Mouse (Mus musculus): ENCODE data around the gene Rpgrip1l. TPM values are rescaled to one million over a fixed set of nuclear protein-coding genes. Genes with fewer than 3 reads are reported as not detected.

The Rpgrip1l gene
- polyA plus RNA-seq, 1 experiment from 2014 or later, result 9.3 TPM

DNA sequence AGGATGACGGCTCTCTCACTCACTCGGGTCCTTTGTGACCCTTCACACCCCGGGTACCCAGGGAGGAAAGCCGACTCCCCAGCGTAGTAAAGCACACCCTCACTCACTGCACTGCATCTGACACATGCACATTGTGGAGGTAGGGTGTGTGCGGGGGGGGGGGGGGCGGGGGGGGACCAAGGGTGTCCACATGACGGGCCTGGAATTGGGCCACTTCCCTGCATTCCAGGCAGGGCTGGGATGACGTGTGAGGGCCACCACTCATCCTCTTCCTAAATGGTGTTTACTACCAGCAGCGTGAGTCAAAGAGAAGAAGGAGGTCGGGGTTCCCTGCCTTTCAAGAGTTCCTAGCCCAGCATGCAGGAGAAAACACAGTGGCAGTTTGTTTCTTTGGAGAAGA, 124.9 kb downstream of the Rpgrip1l start:
- no peak overlapping the region for H3K27ac ChIP-seq
- H3K27me3 ChIP-seq (replicated peaks), result peaks cover 5% of the 10 kb centered on the region
- H3K9ac ChIP-seq, result no peak overlapping the region
- no peak overlapping the region for H3K4me3 ChIP-seq (replicated peaks)
- H3K9me3 ChIP-seq, result no peaks in the 10 kb centered on the region
- 57% methylated on average over 11 of the region's 11 CpGs for WGBS
- no peaks in the 10 kb centered on the region for H3K36me3 ChIP-seq
- H3K4me2 ChIP-seq (replicated peaks), result no peak overlapping the region
- no peak for ATAC-seq
- H3K4me1 ChIP-seq (replicated peaks), result peaks cover 4% of the 10 kb centered on the region; the same call in 1 of the 2 replicates

- Histone ChIP-seq H3K36me3 (no peaks in the 10 kb centered on the region), H3K27me3 (replicated peaks) (peaks cover 5% of the 10 kb centered on the region), H3K4me1 (replicated peaks) (peaks cover 4% of the 10 kb centered on the region; the same call in 1 of the 2 replicates), H3K9me3 (no peaks in the 10 kb centered on the region), H3K27ac (no peak overlapping the region), H3K4me2 (replicated peaks) (no peak overlapping the region), H3K9ac (no peak overlapping the region), H3K4me3 (replicated peaks) (no peak overlapping the region)
- ATAC-seq, result no peak
- 77% methylated on average over 12 of the region's 12 CpGs for WGBS
Observed at GRCm38 (mm10) chr8:91186372-91186771, 126.7 kb downstream of the Rpgrip1l start.

- Histone ChIP-seq H3K9me3 (no peaks in the 10 kb centered on the region), H3K27me3 (replicated peaks) (no peaks in the 10 kb centered on the region), H3K9ac (no peak overlapping the region), H3K4me2 (replicated peaks) (no peak overlapping the region), H3K4me3 (replicated peaks) (no peak overlapping the region), H3K4me1 (replicated peaks) (no peaks in the 10 kb centered on the region; the same call in 1 of the 2 replicates), H3K36me3 (no peaks in the 10 kb centered on the region), H3K27ac (no peak overlapping the region)
- no peak for ATAC-seq
- 29% methylated on average over 1 of the region's 1 CpGs for WGBS
Observed at GRCm38 (mm10) chr8:91177708-91178107, 135.4 kb downstream of the Rpgrip1l start.

DNA sequence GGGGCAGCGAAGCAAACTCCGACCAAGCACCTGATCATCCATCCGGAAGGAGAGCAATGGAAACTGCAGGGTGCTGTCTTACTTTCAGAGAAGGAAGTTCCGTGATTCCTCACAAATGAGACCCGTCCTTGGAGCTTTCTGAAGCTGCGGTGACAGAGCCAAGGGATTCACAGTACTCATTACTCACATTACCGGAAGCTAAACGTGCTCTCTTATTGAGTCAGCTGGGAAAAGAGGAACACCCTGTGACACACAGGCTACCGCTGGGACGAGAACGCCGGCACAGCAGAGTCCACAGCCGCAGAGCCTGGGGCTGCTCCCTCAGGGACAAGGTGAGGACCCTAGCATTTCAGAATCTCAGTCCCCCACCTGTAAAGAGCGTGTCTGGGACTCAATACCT, 136.9 kb downstream of the Rpgrip1l start:
- WGBS, result 71% methylated on average over 14 of the region's 14 CpGs

GRCm38 (mm10) chr8:91171605-91172004, 141.5 kb downstream of the Rpgrip1l start:
- WGBS, result 49% methylated on average over 13 of the region's 13 CpGs
- Histone ChIP-seq H3K27me3 (replicated peaks) (no peaks in the 10 kb centered on the region), H3K27ac (no peak overlapping the region), H3K36me3 (no peaks in the 10 kb centered on the region), H3K9ac (no peak overlapping the region), H3K4me3 (replicated peaks) (no peak overlapping the region), H3K9me3 (no peaks in the 10 kb centered on the region), H3K4me1 (replicated peaks) (no peaks in the 10 kb centered on the region; the same call in 1 of the 2 replicates), H3K4me2 (replicated peaks) (no peak overlapping the region)
- ATAC-seq, result no peak

More for the DNA sequence above, 136.9 kb downstream of the Rpgrip1l start:
- Histone ChIP-seq H3K27ac (no peak overlapping the region), H3K9me3 (no peaks in the 10 kb centered on the region), H3K4me2 (replicated peaks) (no peak overlapping the region), H3K4me3 (replicated peaks) (no peak overlapping the region), H3K9ac (no peak overlapping the region), H3K36me3 (no peaks in the 10 kb centered on the region), H3K27me3 (replicated peaks) (no peaks in the 10 kb centered on the region), H3K4me1 (replicated peaks) (no peaks in the 10 kb centered on the region; the same call in 1 of the 2 replicates)
- ATAC-seq, result no peak

- Histone ChIP-seq H3K27me3 (replicated peaks) (no peaks in the 10 kb centered on the region), H3K27ac (no peak overlapping the region), H3K9ac (no peak overlapping the region), H3K4me3 (replicated peaks) (no peak overlapping the region), H3K4me2 (replicated peaks) (no peak overlapping the region), H3K9me3 (no peaks in the 10 kb centered on the region), H3K36me3 (no peaks in the 10 kb centered on the region), H3K4me1 (replicated peaks) (no peaks in the 10 kb centered on the region)
- 55% methylated on average over 14 of the region's 14 CpGs for WGBS
- ATAC-seq, result no peak
Observed at GRCm38 (mm10) chr8:91170914-91171313, 142.1 kb downstream of the Rpgrip1l start.

- Histone ChIP-seq H3K4me2 (replicated peaks) (no peak overlapping the region), H3K9me3 (no peaks in the 10 kb centered on the region), H3K4me1 (replicated peaks) (no peaks in the 10 kb centered on the region), H3K27ac (no peak overlapping the region), H3K9ac (no peak overlapping the region), H3K36me3 (no peaks in the 10 kb centered on the region), H3K4me3 (replicated peaks) (no peak overlapping the region), H3K27me3 (replicated peaks) (no peaks in the 10 kb centered on the region)
- ATAC-seq, result no peak; the same call in 1 of the 2 replicates
- WGBS, result 57% methylated on average over 6 of the region's 6 CpGs
Observed at GRCm38 (mm10) chr8:91170152-91170551, 142.9 kb downstream of the Rpgrip1l start.

Other genes with a start within 250 kb of the Rpgrip1l start
- 12.9 and 13.6 TPM in 2 replicates for gene Rbl2, start 243.2 kb downstream of the Rpgrip1l start, polyA plus RNA-seq (2015; fragmentation: Nextera tagmentation; extraction: Ambion mirVana)
- 43.0 and 44.9 TPM in 2 replicates for gene Aktip, start 113.3 kb downstream of the Rpgrip1l start, polyA plus RNA-seq (2015; fragmentation: Nextera tagmentation; extraction: Ambion mirVana)
- 55.3 and 59.7 TPM in 2 replicates for gene Fto, start 263 bp upstream of the Rpgrip1l start, polyA plus RNA-seq (2015; fragmentation: Nextera tagmentation; extraction: Ambion mirVana)